Mouse (Mus musculus) bone marrow, adult 2 months (tissue): Measurements from ENCODE around the gene Nucb1. TPM values are rescaled to one million over a fixed set of nuclear protein-coding genes. Genes with fewer than 3 reads are reported as not detected.
"Not testable (repeated sequence)": the region's sequence is repeated elsewhere in the genome, so short reads cannot be mapped to it uniquely, and the experiment has no call there.

Source experiments
- H3K27ac ChIP-seq: fragments of 200-500 bp; 2 replicates; pipeline ENCODE4 v1.5.1; 2012; ENCODE audit warnings: low read depth, mild to moderate bottlenecking, control low read depth, inconsistent platforms, low read length; ENCODE audit not compliant: control insufficient read depth, poor library complexity, insufficient read depth
- H3K4me1 ChIP-seq: fragments of 200-500 bp; 2 replicates; pipeline ENCODE4 v1.6.1; 2011; ENCODE audit warnings: low read length; ENCODE audit not compliant: control insufficient read depth, insufficient read depth
- H3K4me3 ChIP-seq: fragments of 200-500 bp; replicated peaks from 2 replicates; pipeline ENCODE3; 2011; ENCODE audit warnings: mild to moderate bottlenecking, low read depth, low read length, control low read depth; ENCODE audit not compliant: control insufficient read depth
- CTCF ChIP-seq: fragments of 200-500 bp; IDR thresholded peaks from 2 replicates; pipeline ENCODE4 v1.5.1; 2011; ENCODE audit warnings: low read length, control low read depth; ENCODE audit not compliant: control insufficient read depth, insufficient read depth
- POLR2A ChIP-seq: fragments of 200-500 bp; IDR thresholded peaks from 2 replicates; pipeline ENCODE4 v1.6.1; 2011; ENCODE audit warnings: low read depth, mild to moderate bottlenecking, control low read depth, low read length, borderline replicate concordance; ENCODE audit not compliant: control insufficient read depth
- WGBS: fragments of 180-500 bp; shearing (Covaris S2); methylation state at CpG from one replicate; pipeline ENCODE4 v1.1.7; 2018; 5-methylcytosine and 5-hydroxymethylcytosine counted together
- polyA plus RNA-seq: library from polyadenylated mRNA; stranded (reverse); fragments of >200 nt; gene quantifications from 2 replicates; pipeline ENCODE4 v1.2.4, GENCODE M21; 2011; ENCODE audit warnings: low replicate concordance; ENCODE audit not compliant: missing spikeins, insufficient read depth, insufficient read length

Nucb1 gene
- polyA plus RNA-seq, 1 experiment = 71.9 TPM

DNA sequence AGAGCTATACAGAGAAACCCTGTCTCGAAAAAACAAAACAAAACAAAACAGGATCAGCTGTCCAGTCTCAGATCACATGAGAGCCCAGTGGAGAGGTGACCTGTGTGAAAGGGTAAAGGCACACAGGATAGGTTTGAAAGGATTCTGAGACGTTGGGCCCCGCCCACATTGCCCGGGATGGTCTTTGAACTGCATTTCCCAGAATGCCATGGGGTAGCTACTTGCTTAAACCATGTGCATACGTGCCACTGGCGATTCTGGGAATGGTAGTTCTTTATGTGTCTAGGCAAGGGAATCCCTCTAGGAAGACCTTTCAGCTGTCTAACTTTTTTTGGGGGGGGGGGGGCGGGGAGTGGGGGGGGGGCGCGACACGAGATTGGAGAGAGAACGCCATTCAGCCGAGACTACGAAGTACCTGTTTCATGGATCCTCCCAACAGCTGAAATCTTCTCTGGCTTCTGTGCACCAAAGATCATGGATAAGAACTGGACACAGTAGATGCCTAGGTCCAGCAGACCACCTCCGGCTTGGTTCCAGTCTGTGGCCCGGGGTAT lies 28.8 kb downstream of the Nucb1 start, which contains the start of gene Tulp2:
Gene Tulp2 (plus strand): TSS at position 504 of the 554 bp plus-strand sequence.
- Histone ChIP-seq H3K4me1 (no peaks in the 10 kb centered on the region; the same call in 1 of the 2 replicates), H3K27ac (no peak within 1 kb of the TSS), H3K4me3 (no peak within 1 kb of the TSS)
- TF ChIP-seq POLR2A = no peak
- 64% methylated on average over 15 of the region's 15 CpGs for WGBS

- not testable (repeated sequence) for H3K4me3 ChIP-seq, H3K27ac ChIP-seq, H3K4me1 ChIP-seq
- WGBS = 81% methylated on average over 4 of the region's 4 CpGs
Measured at GRCm38 (mm10) chr7:45480310-45480709, 29.9 kb downstream of the Nucb1 start.

DNA sequence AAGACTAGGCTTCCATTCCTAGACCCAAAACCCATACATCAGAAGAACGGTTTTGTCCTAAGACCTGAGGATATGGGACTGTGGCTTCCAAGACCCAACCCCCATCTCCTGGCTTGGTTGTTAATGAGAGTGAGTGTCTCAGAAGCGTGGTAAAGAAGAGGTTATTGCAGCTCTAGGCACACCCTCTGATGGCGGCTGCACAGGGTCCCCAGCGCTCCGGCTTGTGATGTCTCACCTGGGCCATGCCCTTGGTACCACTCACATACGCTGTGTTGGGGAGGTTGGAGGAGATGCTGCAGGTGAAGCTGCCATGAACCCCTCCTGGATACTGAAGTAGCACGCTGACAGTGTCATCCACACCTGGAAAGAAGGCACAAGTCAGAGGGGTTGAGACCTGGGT lies 31.4 kb downstream of the Nucb1 start:
- Histone ChIP-seq H3K27ac (no peak overlapping the region), H3K4me3 (no peak overlapping the region), H3K4me1 (no peaks in the 10 kb centered on the region)
- TF ChIP-seq POLR2A (no peak), CTCF (no peak)
- 89% methylated on average over 7 of the region's 7 CpGs for WGBS

DNA sequence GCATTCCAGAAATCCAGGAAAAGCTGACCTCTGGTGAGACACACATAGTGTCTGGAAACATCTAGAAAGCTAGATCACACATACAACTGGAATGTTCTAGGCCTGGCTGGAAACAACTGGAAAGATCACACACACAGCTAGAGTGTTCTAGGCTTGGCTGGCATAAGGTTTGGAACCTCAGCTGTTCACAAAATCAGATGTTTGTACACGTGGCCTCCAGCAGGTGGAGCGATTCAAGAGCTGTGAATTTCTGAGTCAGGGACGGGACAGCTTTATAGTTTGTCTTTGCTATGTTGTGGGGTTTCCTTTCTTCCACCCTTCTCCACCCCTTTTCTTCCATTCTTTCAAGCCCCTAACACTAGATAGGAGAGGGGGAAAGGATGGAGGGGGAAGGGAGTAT lies 33.2 kb downstream of the Nucb1 start:
- Histone ChIP-seq H3K4me3 (no peak overlapping the region), H3K4me1 (no peaks in the 10 kb centered on the region), H3K27ac (no peak overlapping the region)
- TF ChIP-seq POLR2A (no peak), CTCF (peak; percentile 63)
- WGBS = 14% methylated on average over 3 of the region's 3 CpGs

- TF ChIP-seq CTCF = no peak
- TF ChIP-seq POLR2A = no peak
- Histone ChIP-seq H3K4me1 (no peaks in the 10 kb centered on the region), H3K4me3 (no peak overlapping the region), H3K27ac (no peak overlapping the region)
- 44% methylated on average over 1 of the region's 1 CpGs for WGBS
Measured at GRCm38 (mm10) chr7:45476453-45476852, 33.8 kb downstream of the Nucb1 start.

GRCm38 (mm10) chr7:45475291-45475969 lies 34.8 kb downstream of the Nucb1 start:
- H3K27ac ChIP-seq = no peak overlapping the region
- TF ChIP-seq POLR2A (no peak), CTCF (no peak)
- H3K4me1 ChIP-seq = no peaks in the 10 kb centered on the region
- 79% methylated on average over 16 of the region's 16 CpGs for WGBS
- no peak overlapping the region for H3K4me3 ChIP-seq

DNA sequence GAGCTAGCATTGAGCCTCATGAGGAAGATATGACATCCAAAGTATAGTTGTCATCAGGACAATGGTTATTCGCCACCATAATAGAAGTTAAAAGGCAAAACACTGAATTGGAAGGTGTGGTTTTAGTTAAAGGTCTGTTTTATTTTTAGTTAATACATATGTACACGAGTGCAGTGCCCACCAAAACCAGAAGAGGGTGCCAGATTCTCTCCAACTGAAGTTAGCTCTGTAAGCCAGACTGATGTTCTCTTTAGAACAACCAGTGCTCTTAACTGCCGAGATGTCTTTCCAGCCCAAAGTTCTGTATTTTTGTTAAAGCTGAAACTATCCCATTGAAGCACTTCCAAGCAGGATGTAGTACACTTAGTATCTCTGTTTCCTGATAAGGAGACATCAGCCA lies 39.3 kb downstream of the Nucb1 start:
- WGBS = 5% methylated on average over 3 of the region's 3 CpGs
- Histone ChIP-seq H3K4me1 (no peaks in the 10 kb centered on the region), H3K27ac (no peak overlapping the region), H3K4me3 (no peak overlapping the region)
- no peak for TF ChIP-seq CTCF
- no peak for TF ChIP-seq POLR2A

- Histone ChIP-seq H3K4me3 (peak overlapping the region; percentile 80), H3K27ac (0 out of 2 replicates have a peak overlapping the region, but pooled peaks have one; percentile 51), H3K4me1 (no peaks in the 10 kb centered on the region)
- WGBS = 45% methylated on average over 7 of the region's 7 CpGs
- no peak for TF ChIP-seq CTCF
- no peak for TF ChIP-seq POLR2A
Measured at GRCm38 (mm10) chr7:45467090-45467670, 43.0 kb downstream of the Nucb1 start.
